Mouse (Mus musculus): ENCODE results near the gene Cdk9.

GRCm38 (mm10) chr2:32751665-32752033, 38.8 kb upstream of the Cdk9 start:
- TF ChIP-seq POLR2AphosphoS2 (IDR thresholded peaks at IDR 0.05; ENCODE audit: insufficient read length, low read depth) = no peak
- no peak for TF ChIP-seq TCF12 (IDR thresholded peaks at IDR 0.05; ENCODE audit: insufficient read depth, poor library complexity, severe bottlenecking)
- no peak for TF ChIP-seq POLR2A (IDR thresholded peaks at IDR 0.05; ENCODE audit: insufficient read length, low read depth)
- TF ChIP-seq MAX (IDR thresholded peaks at IDR 0.05; ENCODE audit: low read depth) = no peak
- TF ChIP-seq E2F4 (IDR thresholded peaks at IDR 0.05; ENCODE audit: insufficient read depth) = no peak
